Mouse (Mus musculus) heart, postnatal 0 days (tissue): ENCODE measurements around the gene Nle1.
"Not testable (repeated sequence)": the region's sequence is repeated elsewhere in the genome, so short reads cannot be mapped to it uniquely, and the experiment has no call there.

Source experiments
- CTCF ChIP-seq: IDR thresholded peaks from 2 replicates; pipeline ENCODE4 v1.5.1; 2016; ENCODE audit warnings: antibody characterized with exemption, control low read depth, low read depth
- EP300 ChIP-seq: IDR thresholded peaks from 2 replicates; pipeline ENCODE4 v1.6.1; 2016; ENCODE audit warnings: antibody characterized with exemption, low read depth

DNA sequence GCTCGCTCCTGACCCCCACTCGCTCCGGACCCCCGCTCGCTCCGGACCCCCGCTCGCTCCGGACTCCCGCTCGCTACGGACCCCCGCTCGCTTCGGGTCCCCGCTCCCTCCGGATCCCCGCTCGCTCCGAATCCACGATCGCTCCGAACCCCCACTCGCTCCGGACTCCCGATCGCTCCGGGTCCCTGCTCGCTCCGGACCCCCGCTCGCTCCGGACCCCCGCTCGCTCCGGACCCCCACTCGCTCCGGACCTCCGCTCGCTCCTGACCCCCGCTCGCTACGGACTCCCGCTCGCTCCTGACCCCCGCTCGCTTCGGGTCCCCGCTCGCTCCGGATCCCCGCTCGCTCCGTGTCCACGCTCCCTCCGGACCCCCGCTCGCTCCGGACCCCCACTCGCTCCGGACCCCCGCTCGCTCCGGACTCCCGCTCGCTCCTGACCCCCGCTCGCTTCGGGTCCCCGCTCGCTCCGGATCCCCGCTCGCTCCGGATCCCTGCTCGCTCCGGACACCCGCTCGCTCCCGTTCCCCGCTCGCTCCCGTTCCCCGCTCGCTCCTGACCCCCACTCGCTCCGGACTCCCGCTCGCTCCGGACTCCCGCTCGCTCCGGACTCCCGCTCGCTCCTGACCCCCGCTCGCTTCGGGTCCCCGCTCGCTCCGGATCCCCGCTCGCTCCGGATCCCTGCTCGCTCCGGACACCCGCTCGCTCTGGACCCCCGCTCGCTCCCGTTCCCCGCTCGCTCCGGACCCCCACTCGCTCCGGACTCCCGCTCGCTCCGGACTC is 23.6 kb upstream of the Nle1 start:
- not testable (repeated sequence) for TF ChIP-seq CTCF, EP300
